Mouse (Mus musculus): Measurements from ENCODE around the gene Cyp4a29.
"Not testable (repeated sequence)": the region's sequence is repeated elsewhere in the genome, so short reads cannot be mapped to it uniquely, and the experiment has no call there.

The Cyp4a29 gene

GRCm38 (mm10) chr4:115241784-115242183 lies at the start of gene Cyp4a29:
Gene Cyp4a29 (plus strand): TSS chr4:115242084.
- DNase-seq (ENCODE audit: low spot score): no peak

DNA sequence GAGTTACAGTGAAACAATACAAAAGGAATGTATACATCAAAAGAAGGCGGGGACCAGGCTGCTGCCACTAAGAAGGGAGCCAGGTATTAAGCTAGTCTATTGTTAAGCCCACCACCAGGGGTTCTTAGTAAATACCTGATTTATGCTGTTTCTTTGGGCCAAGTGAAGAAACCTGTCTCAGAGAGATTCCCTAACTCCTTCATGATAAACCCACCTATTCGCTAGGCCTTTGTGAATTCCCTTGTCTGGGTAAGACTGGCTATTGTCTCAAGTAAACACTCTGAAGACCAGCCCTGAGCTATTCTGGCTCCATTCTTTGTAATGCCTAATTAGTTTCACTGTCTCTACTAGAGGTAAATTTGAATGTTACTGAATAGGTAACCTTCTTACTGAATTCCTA lies 9.0 kb upstream of the Cyp4a29 start:
- not testable (repeated sequence) for DNase-seq (ENCODE audit: low spot score)

GRCm38 (mm10) chr4:115236462-115237096 lies 5.3 kb upstream of the Cyp4a29 start:
- no peak for DNase-seq (ENCODE audit: low spot score)

DNA sequence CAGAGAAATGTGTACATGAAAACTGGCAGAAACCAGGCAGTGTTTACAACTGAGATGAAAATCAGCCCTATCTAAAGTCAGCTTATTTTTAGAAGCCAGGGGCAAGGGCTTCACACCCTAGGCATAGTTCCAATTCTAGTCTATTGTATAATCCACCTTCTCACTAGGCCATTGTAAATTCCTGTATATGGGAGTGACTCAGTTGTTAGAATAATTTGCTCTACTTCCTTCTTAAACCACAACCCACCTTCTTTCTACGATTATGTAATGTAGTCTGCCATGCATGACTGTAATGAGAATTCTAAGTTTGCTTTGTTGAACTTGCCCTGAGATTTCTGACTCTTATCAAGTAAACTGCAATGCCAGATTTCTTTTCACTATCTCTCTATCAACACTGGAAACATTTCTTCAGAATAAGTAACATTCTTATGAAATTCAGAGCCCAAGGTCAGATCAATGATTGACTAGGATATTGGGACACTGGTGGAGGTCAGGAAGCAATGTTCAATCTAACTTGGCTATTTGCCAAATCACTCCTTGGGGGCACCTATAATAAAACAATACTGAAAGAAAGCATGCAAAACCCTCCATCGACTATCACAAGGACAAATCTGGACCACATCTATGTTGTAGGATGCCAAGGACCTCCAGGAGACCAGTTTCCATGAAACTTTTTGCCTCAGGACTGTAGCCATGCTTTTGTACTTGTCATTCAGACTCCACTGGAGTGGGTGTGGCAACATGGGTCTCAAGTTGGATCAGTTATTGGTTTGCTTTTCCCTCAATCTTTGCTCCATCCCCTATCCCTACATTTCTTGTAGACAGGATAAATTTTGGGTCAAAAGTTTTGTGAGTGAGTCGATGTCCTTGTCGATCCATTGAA lies 23.0 kb downstream of the Cyp4a29 start:
- DNase-seq (ENCODE audit: low spot score): not testable (repeated sequence)

GRCm38 (mm10) chr4:115278215-115278982 lies 36.5 kb downstream of the Cyp4a29 start:
- not testable (repeated sequence) for DNase-seq (ENCODE audit: low spot score)

GRCm38 (mm10) chr4:115280342-115280741 lies 38.5 kb downstream of the Cyp4a29 start:
- DNase-seq (ENCODE audit: low spot score): no peak

GRCm38 (mm10) chr4:115280779-115281178 lies 38.9 kb downstream of the Cyp4a29 start:
- DNase-seq (ENCODE audit: low spot score): not testable (repeated sequence)

DNA sequence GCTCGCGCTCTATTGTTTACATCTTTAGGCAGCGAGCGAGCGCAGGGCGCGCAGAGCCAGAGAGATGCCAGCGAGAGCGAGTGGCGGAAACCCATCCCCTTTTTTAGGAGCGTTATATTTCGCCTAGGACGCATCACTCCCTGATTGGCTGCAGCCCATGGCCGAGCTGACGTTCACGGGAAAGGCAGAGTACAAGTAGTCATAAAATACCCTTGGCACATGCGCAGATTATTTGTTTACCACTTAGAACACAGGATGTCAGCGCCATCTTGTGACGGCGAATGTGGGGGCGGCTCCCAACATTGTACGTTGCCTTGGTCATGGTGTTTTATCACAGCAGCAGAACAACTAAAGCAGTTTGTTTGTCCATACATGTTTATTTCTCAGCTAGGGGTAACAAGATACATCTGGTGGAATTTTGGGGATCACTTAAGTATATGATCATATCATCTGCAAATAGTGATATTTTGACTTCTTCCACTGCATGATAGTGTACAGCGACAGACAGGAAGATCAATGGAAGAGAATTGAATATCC lies 39.4 kb downstream of the Cyp4a29 start:
- DNase-seq (ENCODE audit: low spot score): not testable (repeated sequence)

DNA sequence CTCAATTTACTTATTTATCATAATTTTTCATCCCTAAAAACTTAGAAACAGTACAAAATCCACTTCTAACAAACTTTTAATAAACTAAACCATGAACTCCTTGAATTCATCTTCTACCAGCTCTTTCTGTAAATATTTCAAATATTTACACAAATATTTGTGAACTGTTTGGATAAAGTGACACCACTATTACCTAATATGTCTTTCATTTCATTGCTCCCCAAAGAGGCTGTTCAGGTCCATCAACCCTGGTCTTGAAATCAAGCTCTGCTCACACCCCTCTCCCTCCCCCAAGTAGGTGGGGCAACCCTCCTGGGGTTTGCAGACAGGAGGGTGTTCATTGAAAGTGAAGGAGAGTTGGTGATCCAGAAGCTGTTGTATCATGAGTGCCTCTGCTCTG lies 56.9 kb downstream of the Cyp4a29 start, which contains the start of gene Cyp4a12a:
Cyp4a12a (plus strand) TSS at position 301 of the 400 bp plus-strand sequence.
- not testable (repeated sequence) for DNase-seq (ENCODE audit: low spot score)
